Mouse (Mus musculus) cortical plate, adult 2 months (tissue): Measurements from ENCODE around the gene 3110082J24Rik.

Experiments
- CTCF ChIP-seq: fragments of 200-500 bp; IDR thresholded peaks from 2 replicates; pipeline ENCODE4 v1.5.1; 2011; ENCODE audit warnings: mild to moderate bottlenecking, control low read depth, low read length; ENCODE audit not compliant: insufficient read depth; ENCODE audit errors: extremely low read depth
- POLR2A ChIP-seq: fragments of 200-500 bp; IDR thresholded peaks from 2 replicates; pipeline ENCODE4 v1.6.1; 2011; ENCODE audit warnings: mild to moderate bottlenecking, low read length, control low read depth; ENCODE audit not compliant: insufficient read depth; ENCODE audit errors: extremely low read depth

GRCm38 (mm10) chr5:30152413-30152812, 46.5 kb upstream of the 3110082J24Rik start:
- TF ChIP-seq POLR2A (no peak), CTCF (no peak)
